Mouse (Mus musculus) small intestine, adult 2 months (tissue): ENCODE measurements around the gene Lrrfip1. TPM values are rescaled to one million over a fixed set of nuclear protein-coding genes. Genes with fewer than 3 reads are reported as not detected.

Source experiments
- H3K27ac ChIP-seq: fragments of 200-500 bp; 2 replicates; pipeline ENCODE4 v1.5.1; 2012; ENCODE audit warnings: low read depth, low read length, control low read depth, inconsistent platforms; ENCODE audit not compliant: insufficient read depth
- H3K27me3 ChIP-seq: fragments of 200-500 bp; 2 replicates; pipeline ENCODE4 v1.6.1; 2012; ENCODE audit warnings: mild to moderate bottlenecking, moderate library complexity, low read length, inconsistent platforms; ENCODE audit not compliant: control insufficient read depth, insufficient read depth
- H3K36me3 ChIP-seq: fragments of 200-500 bp; 2 replicates; pipeline ENCODE4 v1.6.1; 2012; ENCODE audit warnings: mild to moderate bottlenecking, low read length, control low read depth, inconsistent platforms; ENCODE audit not compliant: control insufficient read depth, insufficient read depth
- H3K4me1 ChIP-seq: fragments of 200-500 bp; 2 replicates; pipeline ENCODE4 v1.6.1; 2012; ENCODE audit warnings: low read length, inconsistent platforms, mixed read lengths; ENCODE audit not compliant: control insufficient read depth, insufficient read depth, insufficient read length
- H3K4me3 ChIP-seq: fragments of 200-500 bp; 2 replicates; pipeline ENCODE4 v1.5.1; 2012; ENCODE audit warnings: low read depth, mild to moderate bottlenecking, control low read depth, inconsistent platforms, low read length, moderate library complexity
- CTCF ChIP-seq: fragments of 200-500 bp; IDR thresholded peaks from 2 replicates; pipeline ENCODE4 v1.5.1; 2012; ENCODE audit warnings: low read depth, mild to moderate bottlenecking, control low read depth, inconsistent platforms, low read length, moderate library complexity, mixed read lengths; ENCODE audit not compliant: insufficient replicate concordance, insufficient read length; ENCODE audit errors: extremely low read depth
- POLR2A ChIP-seq: fragments of 200-500 bp; IDR thresholded peaks from 2 replicates; pipeline ENCODE4 v1.6.1; 2012; ENCODE audit warnings: low read depth, mild to moderate bottlenecking, control low read depth, inconsistent platforms, low read length, moderate library complexity
- WGBS: fragments of 180-500 bp; shearing (Covaris S2); methylation state at CpG from one replicate; pipeline ENCODE4 v1.1.7; 2018; 5-methylcytosine and 5-hydroxymethylcytosine counted together
- polyA plus RNA-seq: library from polyadenylated mRNA; depleted of rRNA; stranded (reverse); fragments of >200 nt; gene quantifications from 2 replicates; pipeline ENCODE4 v1.2.3, GENCODE M21; 2012

Lrrfip1 gene
- polyA plus RNA-seq, 1 experiment = 9.5 TPM

DNA sequence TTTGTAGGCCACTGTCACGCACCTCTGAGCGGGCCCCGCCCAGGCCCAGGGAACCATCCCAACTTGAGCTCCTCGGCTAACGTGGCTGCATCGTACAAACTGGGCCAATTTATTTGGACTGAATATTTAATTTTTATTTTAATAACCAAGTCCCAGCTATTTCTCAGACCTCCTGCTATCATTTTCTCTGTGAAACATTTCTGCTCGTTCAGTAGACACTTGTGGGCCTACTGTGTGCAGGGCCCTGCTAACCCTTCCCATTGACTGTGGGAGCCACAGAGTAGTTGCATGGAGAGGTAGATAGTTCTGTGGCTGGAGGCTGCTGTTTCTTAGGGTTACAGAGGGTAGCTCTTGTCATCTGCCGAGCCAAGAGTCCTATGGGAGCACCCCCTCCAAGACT, 72.0 kb downstream of the Lrrfip1 start:
- peaks cover 23% of the 10 kb centered on the region for H3K36me3 ChIP-seq
- no peak overlapping the region for H3K27ac ChIP-seq
- 90% methylated on average over 8 of the region's 8 CpGs for WGBS
- H3K27me3 ChIP-seq = no peaks in the 10 kb centered on the region
- TF ChIP-seq CTCF (no peak), POLR2A (no peak)
- H3K4me3 ChIP-seq = no peak overlapping the region
- peaks cover 34% of the 10 kb centered on the region for H3K4me1 ChIP-seq

DNA sequence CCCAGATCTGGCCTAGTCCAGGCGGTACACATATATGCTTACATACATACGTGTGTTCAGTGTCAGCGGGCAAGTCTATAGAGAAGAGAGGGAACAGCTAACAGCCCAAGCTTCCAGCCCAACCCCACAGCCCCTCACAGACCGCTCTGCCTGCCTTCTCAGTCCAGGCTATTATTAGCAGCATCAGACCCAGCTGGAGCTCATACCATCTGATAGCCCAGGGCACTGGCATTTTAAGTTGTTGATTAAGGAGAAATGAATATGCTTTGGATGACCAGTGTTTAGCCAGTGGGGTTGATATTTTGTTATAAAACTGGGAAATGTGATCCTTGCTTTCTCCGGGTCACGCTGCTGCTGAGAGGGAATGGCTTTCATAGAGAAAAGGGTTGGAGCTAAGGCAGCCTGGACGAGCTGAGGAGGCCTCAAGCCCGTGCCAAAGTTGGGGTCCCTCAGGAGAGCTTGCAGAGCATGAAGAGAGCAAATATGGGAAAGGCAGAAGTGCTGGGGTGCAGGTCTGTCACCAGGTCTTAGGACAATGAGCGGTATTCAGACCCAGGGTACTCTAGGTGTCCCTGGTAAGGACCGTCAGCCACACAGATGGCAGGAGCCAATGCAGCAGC, 73.2 kb downstream of the Lrrfip1 start:
- Histone ChIP-seq H3K36me3 (peaks cover 23% of the 10 kb centered on the region), H3K4me3 (no peak overlapping the region), H3K4me1 (peaks cover 23% of the 10 kb centered on the region), H3K27ac (no peak overlapping the region), H3K27me3 (no peaks in the 10 kb centered on the region)
- 93% methylated on average over 10 of the region's 10 CpGs for WGBS
- no peak for TF ChIP-seq POLR2A
- no peak for TF ChIP-seq CTCF

DNA sequence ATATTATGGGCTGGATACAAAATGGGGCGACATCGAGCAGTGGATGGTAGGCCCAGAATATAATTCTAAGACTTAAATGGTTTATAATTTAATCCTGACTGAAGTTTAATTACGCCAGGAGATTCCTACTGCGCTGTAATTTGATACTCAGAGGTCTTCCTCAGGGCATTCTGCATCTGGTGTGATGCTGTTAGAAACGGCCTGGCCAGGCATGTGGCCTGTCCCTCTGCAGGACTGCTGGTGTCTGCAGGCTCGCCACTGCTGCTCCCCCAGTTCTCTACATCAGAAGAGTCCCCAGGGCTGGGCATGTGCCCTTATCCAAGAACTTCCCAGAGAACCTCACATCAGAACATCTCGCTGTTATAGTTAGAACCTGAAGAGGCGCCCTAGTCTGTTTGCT, 78.4 kb downstream of the Lrrfip1 start:
- Histone ChIP-seq H3K27me3 (no peaks in the 10 kb centered on the region), H3K27ac (no peak overlapping the region), H3K36me3 (peaks cover 16% of the 10 kb centered on the region), H3K4me1 (peaks cover 7% of the 10 kb centered on the region; the same call in 1 of the 2 replicates), H3K4me3 (no peak overlapping the region)
- 90% methylated on average over 8 of the region's 8 CpGs for WGBS
- no peak for TF ChIP-seq CTCF
- no peak for TF ChIP-seq POLR2A

DNA sequence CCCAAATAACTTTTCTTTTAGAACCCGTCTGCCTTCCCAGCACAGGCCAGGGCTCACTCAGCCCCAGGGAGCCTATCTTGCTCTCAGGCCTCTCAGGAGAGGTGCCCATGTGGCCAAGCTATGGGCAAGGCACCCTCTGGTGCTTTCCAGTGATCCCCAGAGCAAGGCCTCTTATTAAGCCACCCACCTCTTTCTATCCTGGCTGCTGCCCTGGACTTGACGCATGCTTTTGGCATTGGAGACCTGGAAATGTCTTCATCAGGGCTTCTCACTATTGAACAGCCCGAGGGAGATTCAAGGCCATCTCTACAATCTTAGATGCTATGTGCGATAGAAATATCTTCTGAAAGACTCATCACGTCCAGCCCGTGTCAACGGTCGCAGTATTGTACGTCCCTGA, 78.9 kb downstream of the Lrrfip1 start:
- WGBS = 89% methylated on average over 9 of the region's 9 CpGs
- Histone ChIP-seq H3K4me3 (no peak overlapping the region), H3K4me1 (peaks cover 7% of the 10 kb centered on the region; the same call in 1 of the 2 replicates), H3K36me3 (peaks cover 18% of the 10 kb centered on the region), H3K27me3 (no peaks in the 10 kb centered on the region), H3K27ac (no peak overlapping the region)
- no peak for TF ChIP-seq POLR2A
- no peak for TF ChIP-seq CTCF

DNA sequence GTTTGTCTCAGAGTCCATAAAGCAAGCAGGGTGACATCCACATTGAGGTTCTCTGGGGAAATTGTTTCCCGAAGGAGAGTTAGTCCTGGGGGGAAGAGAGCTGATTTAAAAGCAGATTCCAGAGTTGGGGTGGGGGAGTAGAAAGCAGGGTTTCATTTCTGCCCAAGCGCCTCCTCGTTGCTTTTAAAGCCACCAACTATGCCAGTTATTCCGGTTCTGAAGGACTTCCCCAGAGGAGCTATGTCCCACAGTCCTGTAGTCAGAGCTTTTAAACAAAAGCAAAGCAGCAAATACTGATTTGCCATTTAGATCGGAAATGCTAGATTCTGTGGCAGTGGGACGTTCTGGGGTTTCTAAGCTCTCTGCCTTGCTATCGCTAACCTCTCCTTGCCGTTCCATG, 79.4 kb downstream of the Lrrfip1 start:
- Histone ChIP-seq H3K4me3 (no peak overlapping the region), H3K36me3 (peaks cover 17% of the 10 kb centered on the region), H3K27me3 (no peaks in the 10 kb centered on the region), H3K27ac (no peak overlapping the region), H3K4me1 (peaks cover 7% of the 10 kb centered on the region; the same call in 1 of the 2 replicates)
- WGBS = 86% methylated on average over 8 of the region's 8 CpGs
- TF ChIP-seq CTCF (no peak), POLR2A (no peak)

DNA sequence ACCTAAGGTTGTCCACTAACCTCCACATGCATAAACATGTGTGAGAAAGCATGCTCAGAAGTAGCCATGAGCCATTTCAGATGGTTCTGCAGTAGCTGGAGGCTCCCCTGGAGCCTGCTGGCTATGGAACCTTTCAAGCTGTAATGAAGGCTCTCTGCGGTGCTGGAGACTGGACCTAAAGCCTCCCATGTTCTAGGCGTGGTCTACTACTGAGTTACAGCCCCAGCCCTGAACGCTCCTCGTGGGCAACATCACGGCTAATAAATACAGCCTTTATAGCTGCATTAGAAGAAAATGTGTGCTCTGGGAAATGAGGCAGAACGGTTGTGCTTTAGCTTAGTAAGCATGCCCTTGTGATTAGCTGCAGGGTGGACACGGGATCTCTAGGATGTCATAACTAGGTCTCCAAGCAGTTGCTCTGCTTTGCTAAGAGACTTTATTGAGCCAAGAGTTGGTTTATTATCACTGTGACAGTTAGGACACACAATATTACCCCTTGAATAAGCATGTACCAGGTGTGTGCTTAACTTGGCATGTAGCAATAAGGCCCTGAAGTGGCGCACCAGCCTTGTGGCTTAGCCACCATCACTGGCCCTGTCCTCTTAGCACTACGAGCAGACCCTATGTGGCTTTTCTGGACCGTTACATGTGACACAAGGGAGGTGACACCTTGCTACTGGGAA, 81.3 kb downstream of the Lrrfip1 start:
- Histone ChIP-seq H3K4me3 (no peak overlapping the region), H3K4me1 (peaks cover 13% of the 10 kb centered on the region; the same call in 1 of the 2 replicates), H3K27me3 (no peaks in the 10 kb centered on the region), H3K27ac (peak overlapping the region; percentile 63), H3K36me3 (peaks cover 14% of the 10 kb centered on the region)
- TF ChIP-seq POLR2A = no peak
- no peak for TF ChIP-seq CTCF
- 64% methylated on average over 10 of the region's 10 CpGs for WGBS

DNA sequence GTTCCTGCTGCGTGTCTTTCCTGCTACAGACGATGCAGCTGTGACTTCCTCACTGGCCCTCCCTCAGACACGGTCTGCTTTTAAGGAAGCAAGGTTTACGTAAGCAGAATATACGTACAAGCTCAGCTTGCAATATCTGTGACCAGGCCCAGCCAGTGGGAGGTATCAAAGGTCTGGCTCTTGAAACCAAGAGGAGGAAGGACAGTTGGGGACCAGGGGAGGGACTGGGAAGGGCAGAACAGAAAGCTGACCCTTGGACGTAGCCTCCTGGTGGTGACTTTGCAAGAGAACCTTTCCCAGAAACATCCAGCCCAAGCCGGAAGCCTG, 81.8 kb downstream of the Lrrfip1 start:
- peaks cover 14% of the 10 kb centered on the region for H3K36me3 ChIP-seq
- H3K4me3 ChIP-seq = no peak overlapping the region
- TF ChIP-seq POLR2A (no peak), CTCF (peak; percentile 56; the same call in 1 of the 2 replicates)
- H3K27ac ChIP-seq = peak overlapping the region; percentile 63
- WGBS = 27% methylated on average over 7 of the region's 7 CpGs
- no peaks in the 10 kb centered on the region for H3K27me3 ChIP-seq
- peaks cover 13% of the 10 kb centered on the region; the same call in 1 of the 2 replicates for H3K4me1 ChIP-seq
